Mouse (Mus musculus) testis, adult 2 months (tissue): Measurements from ENCODE around the gene Lgmn.

ENCODE experiments used
- CTCF ChIP-seq: fragments of 200-500 bp; IDR thresholded peaks from 2 replicates; pipeline ENCODE4 v1.5.1; 2012; ENCODE audit warnings: low read depth, mild to moderate bottlenecking, inconsistent platforms, low read length, moderate library complexity; ENCODE audit not compliant: control insufficient read depth, insufficient read depth, insufficient replicate concordance
- POLR2A ChIP-seq: fragments of 200-500 bp; IDR thresholded peaks from 2 replicates; pipeline ENCODE4 v1.6.1; 2012; ENCODE audit warnings: low read depth, mild to moderate bottlenecking, inconsistent platforms, low read length, moderate library complexity; ENCODE audit not compliant: control insufficient read depth

- TF ChIP-seq CTCF, result no peak
- TF ChIP-seq POLR2A, result no peak
Measured at GRCm38 (mm10) chr12:102416391-102416837, 23.2 kb downstream of the Lgmn start.
